Mouse (Mus musculus) liver, embryonic 12.5 days (tissue): ENCODE results near the gene Cbln4. TPM values are rescaled to one million over a fixed set of nuclear protein-coding genes. Genes with fewer than 3 reads are reported as not detected.

ENCODE experiments used
- ATAC-seq: fragments of 200-750 bp; cut with Nextera tagmentation; 2 replicates; pipeline ENCODE4 v1.8.0; 2017; ENCODE audit warnings: moderate number of reproducible peaks, mild to moderate bottlenecking, moderate library complexity
- H3K27ac ChIP-seq: fragments of 300-500 bp; sonication (generic); 2 replicates; pipeline ENCODE4 v1.5.1; 2016; ENCODE audit warnings: mild to moderate bottlenecking
- H3K27me3 ChIP-seq: fragments of 300-500 bp; sonication (generic); replicated peaks from 2 replicates; pipeline ENCODE4 v1.6.1; 2016; ENCODE audit warnings: mild to moderate bottlenecking, moderate library complexity
- H3K36me3 ChIP-seq: fragments of 300-500 bp; sonication (generic); 2 replicates; pipeline ENCODE4 v1.6.1; 2016; ENCODE audit warnings: mild to moderate bottlenecking, moderate library complexity
- H3K4me1 ChIP-seq: fragments of 300-500 bp; sonication (generic); 2 replicates; pipeline ENCODE4 v1.6.1; 2016
- H3K4me2 ChIP-seq: fragments of 300-500 bp; sonication (generic); 2 replicates; pipeline ENCODE4 v1.6.1; 2016; ENCODE audit warnings: mild to moderate bottlenecking, moderate library complexity
- H3K4me3 ChIP-seq: fragments of 300-500 bp; sonication (generic); 2 replicates; pipeline ENCODE4 v1.5.1; 2016; ENCODE audit warnings: mild to moderate bottlenecking, moderate library complexity
- H3K9ac ChIP-seq: fragments of 300-500 bp; sonication (generic); 2 replicates; pipeline ENCODE4 v1.6.1; 2016; ENCODE audit warnings: mild to moderate bottlenecking, moderate library complexity
- H3K9me3 ChIP-seq: fragments of 300-500 bp; sonication (generic); replicated peaks from 2 replicates; pipeline ENCODE4 v1.6.1; 2016; ENCODE audit warnings: mild to moderate bottlenecking, moderate library complexity
- WGBS: fragments of 180-500 bp; shearing (Covaris S2); methylation state at CpG from one replicate; pipeline ENCODE4 v1.1.7; 2016; ENCODE audit not compliant: insufficient replicate concordance; 5-methylcytosine and 5-hydroxymethylcytosine counted together
- polyA plus RNA-seq: library from polyadenylated mRNA; unstranded; fragments of >200 nt; fragmentation: Nextera tagmentation; extraction: Ambion mirVana; gene quantifications from 2 replicates; pipeline ENCODE4 v1.2.1, GENCODE M21; 2016

Gene Cbln4
- polyA plus RNA-seq, 1 experiment from 2014 or later = not detected

GRCm38 (mm10) chr2:172025459-172026130 is 17.7 kb downstream of the Cbln4 start:
- 65% methylated on average over 12 of the region's 12 CpGs for WGBS
- Histone ChIP-seq H3K36me3 (no peaks in the 10 kb centered on the region), H3K27ac (no peak overlapping the region), H3K4me3 (no peak overlapping the region), H3K4me2 (no peak overlapping the region), H3K27me3 (no peaks in the 10 kb centered on the region), H3K9me3 (peaks cover 45% of the 10 kb centered on the region; the same call in 1 of the 2 replicates), H3K4me1 (no peaks in the 10 kb centered on the region), H3K9ac (no peak overlapping the region)
- no peak for ATAC-seq

GRCm38 (mm10) chr2:172006726-172007125 is 36.5 kb downstream of the Cbln4 start:
- Histone ChIP-seq H3K9ac (no peak overlapping the region), H3K4me3 (no peak overlapping the region), H3K9me3 (peaks cover 28% of the 10 kb centered on the region), H3K27me3 (no peaks in the 10 kb centered on the region), H3K27ac (no peak overlapping the region), H3K36me3 (no peaks in the 10 kb centered on the region), H3K4me2 (no peak overlapping the region), H3K4me1 (no peaks in the 10 kb centered on the region)
- no peak for ATAC-seq
- WGBS = 76% methylated on average over 9 of the region's 10 CpGs

GRCm38 (mm10) chr2:172005970-172006369 is 37.3 kb downstream of the Cbln4 start:
- H3K27me3 ChIP-seq = no peaks in the 10 kb centered on the region
- H3K27ac ChIP-seq = no peak overlapping the region
- no peaks in the 10 kb centered on the region for H3K36me3 ChIP-seq
- no peak overlapping the region for H3K4me2 ChIP-seq
- WGBS = 50% methylated on average over 7 of the region's 7 CpGs
- no peak for ATAC-seq
- peaks cover 28% of the 10 kb centered on the region for H3K9me3 ChIP-seq
- no peaks in the 10 kb centered on the region for H3K4me1 ChIP-seq
- H3K4me3 ChIP-seq = no peak overlapping the region
- H3K9ac ChIP-seq = no peak overlapping the region

GRCm38 (mm10) chr2:172004029-172004984 is 39.0 kb downstream of the Cbln4 start:
- Histone ChIP-seq H3K4me3 (no peak overlapping the region), H3K4me2 (no peak overlapping the region), H3K27ac (no peak overlapping the region), H3K27me3 (no peaks in the 10 kb centered on the region), H3K9me3 (peaks cover 28% of the 10 kb centered on the region), H3K9ac (no peak overlapping the region), H3K4me1 (no peaks in the 10 kb centered on the region), H3K36me3 (no peaks in the 10 kb centered on the region)
- 66% methylated on average over 21 of the region's 21 CpGs for WGBS
- ATAC-seq = no peak

GRCm38 (mm10) chr2:171996979-171997686 is 46.1 kb downstream of the Cbln4 start:
- Histone ChIP-seq H3K9me3 (peaks cover 13% of the 10 kb centered on the region), H3K36me3 (no peaks in the 10 kb centered on the region), H3K4me3 (no peak overlapping the region), H3K4me1 (no peaks in the 10 kb centered on the region), H3K9ac (no peak overlapping the region), H3K27me3 (no peaks in the 10 kb centered on the region), H3K4me2 (no peak overlapping the region), H3K27ac (no peak overlapping the region)
- WGBS = 55% methylated on average over 6 of the region's 6 CpGs
- ATAC-seq = no peak

- 49% methylated on average over 6 of the region's 6 CpGs for WGBS
- Histone ChIP-seq H3K4me2 (no peak overlapping the region), H3K9ac (no peak overlapping the region), H3K36me3 (no peaks in the 10 kb centered on the region), H3K4me3 (no peak overlapping the region), H3K27ac (no peak overlapping the region), H3K27me3 (no peaks in the 10 kb centered on the region), H3K9me3 (peaks cover 14% of the 10 kb centered on the region; the same call in 1 of the 2 replicates), H3K4me1 (no peaks in the 10 kb centered on the region)
- no peak for ATAC-seq
These were observed 48.4 kb downstream of the Cbln4 start for GRCm38 (mm10) chr2:171994861-171995260.

- H3K36me3 ChIP-seq = no peaks in the 10 kb centered on the region
- no peaks in the 10 kb centered on the region for H3K4me1 ChIP-seq
- H3K4me3 ChIP-seq = no peak overlapping the region
- WGBS = 76% methylated on average over 5 of the region's 5 CpGs
- peaks cover 17% of the 10 kb centered on the region; the same call in 1 of the 2 replicates for H3K9me3 ChIP-seq
- H3K27ac ChIP-seq = no peak overlapping the region
- H3K9ac ChIP-seq = no peak overlapping the region
- no peak overlapping the region for H3K4me2 ChIP-seq
- no peak for ATAC-seq
- no peaks in the 10 kb centered on the region for H3K27me3 ChIP-seq
These were observed 49.0 kb downstream of the Cbln4 start for GRCm38 (mm10) chr2:171994240-171994639.

GRCm38 (mm10) chr2:171986686-171987085 is 56.6 kb downstream of the Cbln4 start:
- no peak overlapping the region for H3K9ac ChIP-seq
- no peaks in the 10 kb centered on the region for H3K4me1 ChIP-seq
- H3K27ac ChIP-seq = no peak overlapping the region
- no peak for ATAC-seq
- H3K36me3 ChIP-seq = no peaks in the 10 kb centered on the region
- WGBS = 31% methylated on average over 6 of the region's 6 CpGs
- H3K9me3 ChIP-seq = peaks cover 17% of the 10 kb centered on the region; the same call in 1 of the 2 replicates
- H3K4me2 ChIP-seq = no peak overlapping the region
- H3K27me3 ChIP-seq = no peaks in the 10 kb centered on the region
- no peak overlapping the region for H3K4me3 ChIP-seq

Other genes starting within 250 kb of the Cbln4 start
- 0.05 and 0.12 TPM in 2 replicates for gene Mc3r, start 205.0 kb upstream of the Cbln4 start, polyA plus RNA-seq